In genomic region chr15:93484261-93484710, GRCm38 (mm10) we compare ENCODE assay signal across 11 mouse cellular contexts.
DNase-seq lines count a peak whose midpoint lies in the region; ATAC-seq and TF ChIP-seq lines count a peak whose summit lies in the region.
"Had no signal": no experiment of that assay in that cellular context is flagged by ENCODE, and none has a peak within 500 bp of the region (broad histone marks: within the 10 kb centered on the region; RNA-seq: fewer than 3 reads in every experiment).

No protein-coding gene starts in this region.

- peak; percentile 58 for TF ChIP-seq CTCF in layer of hippocampus, adult 2 months (conservative IDR thresholded peaks at IDR 0.05)
- TF ChIP-seq CTCF in lung, adult 2 months (IDR thresholded peaks at IDR 0.05; ENCODE audit: insufficient read depth, low read length): peak; percentile 40; the same call in 1 of the 2 replicates

- peak overlapping the region; percentile 60 for H3K27ac ChIP-seq in layer of hippocampus, adult 2 months
- H3K27ac ChIP-seq: midbrain, embryonic 10.5 days had no signal

- 41% methylated on average over 7 of the region's 7 CpGs for WGBS in lung, adult 2 months

- peak; percentile 77 for ATAC-seq in megakaryocyte-erythroid progenitor cell, adult 5-6 weeks (replicated peaks; ENCODE audit: low FRiP score, low TSS enrichment, poor library complexity, severe bottlenecking)
- ATAC-seq: activated CD4-positive, CD25-positive, alpha-beta regulatory T cell, adult 4 months had no signal

- no peak for DNase-seq in layer of hippocampus, adult 2 months (ENCODE audit: low spot score in 2 of 2)
- DNase-seq in layer of hippocampus, postnatal 10 days (ENCODE audit: low spot score in 2 of 2): no peak
- peak; percentile 60 for DNase-seq in ZHBTc4 (ENCODE audit: low read depth, low spot score)
- DNase-seq in lung, adult 2 months: no peak
- DNase-seq in B cell, adult 2 months: no peak
- DNase-seq in thymus, postnatal 36 days: no peak
- DNase-seq: cerebellum, adult 9-10 months; kidney, postnatal 14 days had no signal

- no peak overlapping the region for H3K4me3 ChIP-seq in layer of hippocampus, adult 2 months
- H3K4me3 ChIP-seq in lung, adult 2 months (replicated peaks; ENCODE audit: extremely low read depth, low read depth, low read length): no peak overlapping the region
- H3K4me3 ChIP-seq: midbrain, embryonic 10.5 days had no signal

- no peak for TF ChIP-seq POLR2A in lung, adult 2 months (IDR thresholded peaks at IDR 0.05; ENCODE audit: borderline replicate concordance, extremely low read depth, low read depth, low read length)

- H3K4me1 ChIP-seq in lung, adult 2 months (ENCODE audit: control insufficient read depth, insufficient read depth, low read length): peaks cover 21% of the 10 kb centered on the region
- H3K4me1 ChIP-seq: midbrain, embryonic 10.5 days had no signal
